Mouse (Mus musculus) forebrain, embryonic 14.5 days (tissue): Measurements from ENCODE around the gene Slc35e2. TPM values are rescaled to one million over a fixed set of nuclear protein-coding genes. Genes with fewer than 3 reads are reported as not detected.

Experiments used
- ATAC-seq: fragments of 200-750 bp; cut with Nextera tagmentation; 2 replicates; pipeline ENCODE4 v1.8.0; 2017; ENCODE audit warnings: mild to moderate bottlenecking, moderate library complexity
- DNase-seq: peaks from one replicate; pipeline ENCODE4 v3.0.0-alpha.2; 2015; ENCODE audit warnings: low spot score
- H3K27ac ChIP-seq: fragments of 300-500 bp; sonication (generic); 2 replicates; pipeline ENCODE4 v1.5.1; 2014; ENCODE audit warnings: low read depth, mild to moderate bottlenecking, control low read depth, low read length, moderate library complexity
- H3K27me3 ChIP-seq: fragments of 300-500 bp; sonication (generic); replicated peaks from 2 replicates; pipeline ENCODE4 v1.6.1; 2014; ENCODE audit warnings: low read length, control low read depth, mixed read lengths; ENCODE audit not compliant: control insufficient read depth, insufficient read depth
- H3K36me3 ChIP-seq: fragments of 300-500 bp; sonication (generic); 2 replicates; pipeline ENCODE4 v1.6.1; 2014; ENCODE audit warnings: low read length, control low read depth; ENCODE audit not compliant: control insufficient read depth, insufficient read depth
- H3K4me1 ChIP-seq: fragments of 300-500 bp; sonication (generic); 2 replicates; pipeline ENCODE4 v1.6.1; 2014; ENCODE audit warnings: antibody characterized with exemption, low read length, control low read depth; ENCODE audit not compliant: control insufficient read depth, insufficient read depth
- H3K4me2 ChIP-seq: fragments of 300-500 bp; sonication (generic); 2 replicates; pipeline ENCODE4 v1.6.1; 2014; ENCODE audit warnings: mild to moderate bottlenecking, control low read depth, low read length
- H3K4me3 ChIP-seq: fragments of 300-500 bp; sonication (generic); 2 replicates; pipeline ENCODE4 v1.5.1; 2014; ENCODE audit warnings: low read depth, low read length, control low read depth
- H3K9ac ChIP-seq: fragments of 300-500 bp; sonication (generic); 2 replicates; pipeline ENCODE4 v1.6.1; 2014; ENCODE audit warnings: mild to moderate bottlenecking, low read length, control low read depth, moderate library complexity
- H3K9me3 ChIP-seq: fragments of 300-500 bp; sonication (generic); replicated peaks from 2 replicates; pipeline ENCODE4 v1.6.1; 2016; ENCODE audit warnings: low read length, control low read depth, mixed read lengths; ENCODE audit not compliant: control insufficient read depth
- WGBS: fragments of 180-500 bp; shearing (Covaris S2); extraction: QIAGEN DNeasy Blood & Tissue Kit; methylation state at CpG from one replicate; pipeline ENCODE4 v1.1.7; 2014; 5-methylcytosine and 5-hydroxymethylcytosine counted together
- polyA plus RNA-seq: library from polyadenylated mRNA; unstranded; fragments of >200 nt; fragmentation: Nextera tagmentation; extraction: Ambion mirVana; gene quantifications from 2 replicates; pipeline ENCODE4 v1.2.1, GENCODE M21; 2014

Gene Slc35e2
- polyA plus RNA-seq, 1 experiment from 2014 or later, result 12.1 TPM

DNA sequence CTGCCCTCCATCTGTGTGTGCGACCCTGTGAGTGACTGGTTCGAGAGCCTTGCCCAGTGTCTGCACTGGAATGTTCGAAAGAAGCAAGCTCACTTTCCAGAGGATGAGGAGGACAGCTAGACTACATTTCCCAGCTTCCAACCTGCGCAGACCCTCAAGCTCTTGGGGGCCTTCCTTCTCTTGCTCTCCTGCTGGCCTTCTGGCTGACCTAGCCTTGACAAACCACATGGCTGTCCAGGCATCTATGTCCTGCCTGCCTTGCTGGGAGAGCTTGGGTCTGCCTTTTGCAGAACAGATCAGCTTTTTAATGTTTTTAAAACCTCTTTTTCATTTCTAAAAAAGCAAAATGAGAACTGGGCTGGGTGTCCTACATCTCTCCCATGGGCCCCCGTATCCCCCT, 11.9 kb upstream of the Slc35e2 start:
- Histone ChIP-seq H3K9ac (no peak overlapping the region), H3K36me3 (peaks cover 65% of the 10 kb centered on the region), H3K27me3 (no peaks in the 10 kb centered on the region), H3K4me2 (no peak overlapping the region), H3K9me3 (no peaks in the 10 kb centered on the region), H3K27ac (no peak overlapping the region), H3K4me3 (no peak overlapping the region), H3K4me1 (no peaks in the 10 kb centered on the region)
- no peak for ATAC-seq
- DNase-seq, result no peak
- WGBS, result 93% methylated on average over 5 of the region's 5 CpGs

DNA sequence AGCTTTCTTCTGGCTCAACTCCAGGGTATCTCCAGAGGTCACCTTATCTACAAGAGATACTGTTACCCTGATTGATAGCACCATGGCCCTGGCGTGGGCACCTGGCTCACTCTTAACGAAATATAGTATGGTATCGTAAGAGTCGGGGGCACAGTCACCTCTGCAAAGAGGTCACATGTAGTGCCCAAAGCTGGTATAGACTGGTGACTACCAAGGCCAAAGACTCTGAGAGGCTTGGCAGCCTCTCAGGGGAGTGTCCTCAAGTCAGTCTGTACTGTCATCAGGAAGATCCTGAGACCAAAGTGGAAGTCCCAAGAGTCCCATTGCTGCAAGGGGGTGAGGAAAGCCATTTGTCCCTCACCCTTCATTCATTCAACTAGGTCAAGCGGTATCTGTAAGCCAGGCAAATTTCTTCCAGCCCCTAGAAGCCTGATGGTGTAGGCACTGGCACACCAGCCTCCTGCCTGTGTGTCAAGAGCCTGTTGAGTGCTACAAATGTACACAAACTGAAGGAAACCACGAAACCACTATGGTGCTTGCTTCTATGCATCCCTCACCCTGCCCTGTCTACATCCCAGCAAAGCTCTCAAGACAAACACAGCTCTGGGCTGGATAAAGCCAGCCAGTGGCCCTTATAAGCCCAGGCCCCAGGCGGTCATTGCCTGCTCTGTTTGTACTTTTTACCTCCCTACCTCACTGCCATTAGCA, 10.1 kb upstream of the Slc35e2 start:
- no peak overlapping the region for H3K4me2 ChIP-seq

DNA sequence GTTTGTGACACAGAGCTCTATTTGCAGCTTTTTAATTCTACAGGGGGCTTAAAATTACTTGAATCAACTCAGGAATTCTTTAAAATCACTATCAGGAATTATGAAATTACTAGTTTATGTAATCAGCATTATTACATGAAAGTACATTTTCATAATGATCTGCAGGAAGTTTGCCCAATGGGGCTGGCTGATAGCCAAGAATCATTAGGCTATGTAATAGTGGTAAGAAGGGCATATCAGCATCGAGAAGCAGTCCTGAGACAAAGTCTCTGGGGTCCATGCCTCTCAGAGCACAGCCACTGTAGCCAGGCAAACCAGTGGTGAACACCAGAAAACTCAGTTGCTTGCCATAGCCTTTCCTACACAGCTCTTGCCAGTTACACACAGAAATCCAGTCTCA, 7.4 kb upstream of the Slc35e2 start:
- H3K4me3 ChIP-seq, result no peak overlapping the region
- peaks cover 23% of the 10 kb centered on the region for H3K36me3 ChIP-seq
- DNase-seq (no peak), ATAC-seq (no peak)
- WGBS, result 37% methylated on average over 1 of the region's 1 CpGs
- H3K9me3 ChIP-seq, result no peaks in the 10 kb centered on the region
- no peaks in the 10 kb centered on the region for H3K27me3 ChIP-seq
- H3K4me2 ChIP-seq, result no peak overlapping the region
- no peaks in the 10 kb centered on the region for H3K4me1 ChIP-seq
- no peak overlapping the region for H3K9ac ChIP-seq
- no peak overlapping the region for H3K27ac ChIP-seq

More for the DNA sequence above, 10.1 kb upstream of the Slc35e2 start:
- no peak overlapping the region for H3K4me3 ChIP-seq
- no peaks in the 10 kb centered on the region for H3K27me3 ChIP-seq
- H3K36me3 ChIP-seq, result peaks cover 49% of the 10 kb centered on the region
- H3K4me1 ChIP-seq, result no peaks in the 10 kb centered on the region
- no peaks in the 10 kb centered on the region for H3K9me3 ChIP-seq
- ATAC-seq (no peak), DNase-seq (no peak)
- H3K9ac ChIP-seq, result no peak overlapping the region
- H3K27ac ChIP-seq, result no peak overlapping the region
- 84% methylated on average over 7 of the region's 7 CpGs for WGBS

DNA sequence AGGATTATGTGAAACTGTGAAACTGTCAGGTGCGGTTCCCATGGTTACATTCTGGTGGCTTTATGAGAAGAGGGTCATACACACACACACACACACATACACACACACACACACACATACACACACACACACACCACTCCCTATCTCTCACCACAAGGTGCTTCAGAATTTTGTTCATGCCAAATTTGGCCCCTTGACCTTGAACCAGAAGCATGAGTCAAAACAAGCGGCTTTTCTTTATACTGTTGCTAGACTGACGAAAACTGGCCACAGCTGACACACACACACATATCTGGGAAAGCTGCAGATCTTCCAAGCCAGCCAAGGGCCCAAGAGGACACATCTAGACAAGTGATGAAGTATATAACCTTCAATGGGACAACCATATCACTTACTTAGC, 5.4 kb upstream of the Slc35e2 start:
- H3K27ac ChIP-seq, result no peak overlapping the region
- no peaks in the 10 kb centered on the region for H3K9me3 ChIP-seq
- H3K36me3 ChIP-seq, result 0 out of 2 replicates have a peak, but pooled peaks cover 5% of the 10 kb centered on the region
- H3K4me2 ChIP-seq, result no peak overlapping the region
- H3K27me3 ChIP-seq, result no peaks in the 10 kb centered on the region
- H3K9ac ChIP-seq, result no peak overlapping the region
- ATAC-seq, result no peak
- H3K4me1 ChIP-seq, result no peaks in the 10 kb centered on the region
- no peak overlapping the region for H3K4me3 ChIP-seq
- no peak for DNase-seq
- 86% methylated on average over 3 of the region's 3 CpGs for WGBS

DNA sequence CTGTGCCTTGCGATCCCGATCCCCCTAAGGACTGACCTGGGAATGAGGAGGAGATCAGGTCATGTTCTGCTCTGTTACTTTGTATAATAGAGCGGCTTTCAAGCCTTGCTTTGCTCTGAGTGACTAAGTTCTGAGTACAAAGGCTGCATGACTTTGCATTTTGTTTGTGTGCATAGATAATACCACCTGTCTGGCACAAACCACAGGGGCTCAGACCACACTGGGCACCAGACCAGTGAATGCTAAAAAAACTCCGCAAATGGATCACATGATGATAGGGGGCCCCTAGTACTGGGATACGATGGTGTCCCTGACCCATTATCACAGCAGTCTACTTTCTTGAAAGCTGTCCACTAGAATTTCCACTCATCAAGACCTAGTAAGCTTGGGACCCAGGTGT, 4.6 kb upstream of the Slc35e2 start:
- H3K4me3 ChIP-seq, result no peak overlapping the region
- no peak overlapping the region for H3K9ac ChIP-seq
- no peak overlapping the region for H3K27ac ChIP-seq
- ATAC-seq (no peak), DNase-seq (no peak)
- no peaks in the 10 kb centered on the region for H3K9me3 ChIP-seq
- H3K27me3 ChIP-seq, result no peaks in the 10 kb centered on the region
- H3K4me2 ChIP-seq, result no peak overlapping the region
- H3K4me1 ChIP-seq, result no peaks in the 10 kb centered on the region
- H3K36me3 ChIP-seq, result no peaks in the 10 kb centered on the region
- 89% methylated on average over 5 of the region's 5 CpGs for WGBS

DNA sequence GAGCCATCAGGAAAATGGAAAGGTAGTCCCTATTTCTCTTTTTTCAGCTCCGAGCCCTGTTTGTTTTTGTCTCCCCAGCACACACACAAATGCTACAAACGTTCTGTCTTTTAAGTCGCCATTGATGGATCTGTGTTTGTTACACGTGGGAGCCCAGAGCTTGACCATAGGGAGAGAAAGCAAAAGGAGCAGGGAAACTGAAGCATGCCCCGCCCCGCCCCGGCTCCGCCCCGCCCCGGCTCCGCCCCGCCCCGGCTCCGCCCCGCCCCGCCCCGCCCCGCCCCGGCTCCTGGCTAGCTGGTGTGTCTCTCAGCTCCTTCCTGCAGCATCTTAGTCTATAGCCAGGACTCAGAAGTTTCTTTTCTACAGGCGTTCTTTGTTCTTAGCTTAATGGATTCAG, 2.7 kb upstream of the Slc35e2 start:
- peaks cover 3% of the 10 kb centered on the region for H3K4me1 ChIP-seq
- H3K4me3 ChIP-seq, result no peak overlapping the region
- ATAC-seq (no peak), DNase-seq (no peak)
- H3K9me3 ChIP-seq, result no peaks in the 10 kb centered on the region
- no peak overlapping the region for H3K4me2 ChIP-seq
- no peak overlapping the region for H3K27ac ChIP-seq
- peaks cover 5% of the 10 kb centered on the region; the same call in 1 of the 2 replicates for H3K36me3 ChIP-seq
- H3K9ac ChIP-seq, result no peak overlapping the region
- H3K27me3 ChIP-seq, result no peaks in the 10 kb centered on the region
- 20% methylated on average over 13 of the region's 20 CpGs for WGBS

DNA sequence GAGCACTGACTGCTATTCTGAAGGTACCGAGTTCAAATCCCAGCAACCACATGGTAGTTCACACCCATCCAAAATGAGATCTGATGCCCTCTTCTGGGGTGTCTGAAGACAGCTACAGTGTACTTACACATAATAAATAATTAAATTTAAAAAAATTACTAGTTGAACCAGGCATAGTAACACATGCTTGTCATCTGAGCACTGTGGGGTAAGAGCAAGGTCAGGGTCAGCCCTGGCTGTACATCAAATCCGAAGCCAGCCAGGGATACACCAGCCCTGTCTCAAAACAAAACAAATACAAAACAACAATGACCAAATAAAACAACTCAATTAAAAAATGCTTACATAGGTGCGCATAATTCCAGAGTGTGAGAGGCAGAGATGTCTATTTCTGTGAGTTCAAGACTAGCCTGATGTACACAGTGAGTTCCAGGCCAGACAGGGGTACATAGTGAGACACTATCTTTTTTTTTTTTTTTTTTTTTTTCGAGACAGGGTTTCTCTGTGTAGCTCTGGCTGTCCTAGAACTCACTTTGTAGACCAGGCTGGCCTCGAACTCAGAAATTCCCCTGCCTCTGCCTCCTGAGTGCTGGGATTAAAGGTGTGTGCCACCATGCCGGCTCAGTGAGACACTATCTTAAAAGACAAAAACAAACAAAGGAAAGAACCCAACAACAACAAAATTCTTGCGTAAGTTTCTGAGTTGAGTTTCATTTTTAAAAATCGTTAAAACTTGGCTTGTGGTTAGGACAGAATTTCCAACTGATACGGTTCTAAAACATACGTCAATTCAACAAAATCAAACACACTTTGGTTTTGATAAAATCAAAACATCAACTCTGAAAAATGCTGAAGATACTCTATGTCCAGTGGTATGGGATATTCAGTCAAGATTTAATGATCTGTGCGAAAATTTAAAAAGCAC, 1.1 kb upstream of the Slc35e2 start:
- H3K4me2 ChIP-seq, result peak overlapping the region; percentile 89
- DNase-seq, result no peak
- H3K4me1 ChIP-seq, result peaks cover 3% of the 10 kb centered on the region
- H3K4me3 ChIP-seq, result peak overlapping the region; percentile 97
- no peak for ATAC-seq
- H3K27ac ChIP-seq, result peak overlapping the region; percentile 99
- H3K27me3 ChIP-seq, result no peaks in the 10 kb centered on the region
- H3K9ac ChIP-seq, result peak overlapping the region; percentile 96
- H3K9me3 ChIP-seq, result no peaks in the 10 kb centered on the region
- 90% methylated on average over 11 of the region's 11 CpGs for WGBS
- peaks cover 15% of the 10 kb centered on the region for H3K36me3 ChIP-seq

DNA sequence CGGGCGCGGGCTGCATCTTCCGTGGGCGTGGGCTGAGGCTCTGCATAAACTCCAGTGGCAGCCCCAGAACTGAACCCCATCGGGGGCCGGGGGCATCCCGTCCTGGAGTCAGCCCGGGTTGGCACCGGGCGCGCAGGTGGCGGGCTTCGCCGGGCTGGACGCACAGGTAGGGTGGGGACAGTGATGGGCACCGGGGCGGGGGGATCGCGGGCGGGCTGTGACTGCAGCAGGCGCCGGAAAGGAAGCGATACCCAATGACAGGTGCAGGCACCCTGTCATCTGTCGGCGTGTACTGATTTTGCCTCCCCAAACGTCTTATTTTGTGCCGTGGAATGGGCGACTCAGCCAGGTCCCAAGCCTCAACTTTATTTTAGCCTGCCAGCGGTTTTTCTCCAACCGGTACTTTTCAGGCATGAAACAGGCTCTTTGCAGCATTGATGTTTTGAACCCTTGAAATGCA, 811 bp downstream of the Slc35e2 start:
- H3K9ac ChIP-seq, result peak overlapping the region; percentile 96
- ATAC-seq (peak; percentile 49; the same call in 1 of the 2 replicates), DNase-seq (peak; percentile 16)
- peaks cover 3% of the 10 kb centered on the region for H3K4me1 ChIP-seq
- peaks cover 27% of the 10 kb centered on the region for H3K36me3 ChIP-seq
- WGBS, result 2% methylated on average over 31 of the region's 31 CpGs
- no peaks in the 10 kb centered on the region for H3K27me3 ChIP-seq
- H3K4me3 ChIP-seq, result peak overlapping the region; percentile 97
- no peaks in the 10 kb centered on the region for H3K9me3 ChIP-seq
- H3K27ac ChIP-seq, result peak overlapping the region; percentile 99
- peak overlapping the region; percentile 89 for H3K4me2 ChIP-seq
